Mouse (Mus musculus) adrenal gland, adult 8-10 months (tissue): Measurements from ENCODE around the gene Wwox. TPM values are rescaled to one million over a fixed set of nuclear protein-coding genes. Genes with fewer than 3 reads are reported as not detected.
"Not testable (repeated sequence)": the region's sequence is repeated elsewhere in the genome, so short reads cannot be mapped to it uniquely, and the experiment has no call there.

Experiments used
- DNase-seq: peaks from one replicate; pipeline ENCODE4 v3.0.0; 2022
- total RNA-seq, 4 experiments: library from RNA; stranded (reverse); gene quantifications; 2 replicates each; pipeline ENCODE4 v1.2.4; 2022

Gene Wwox
- total RNA-seq, 4 experiments from 2014 or later: 26.4 to 56.6 (median 35.7) TPM

DNA sequence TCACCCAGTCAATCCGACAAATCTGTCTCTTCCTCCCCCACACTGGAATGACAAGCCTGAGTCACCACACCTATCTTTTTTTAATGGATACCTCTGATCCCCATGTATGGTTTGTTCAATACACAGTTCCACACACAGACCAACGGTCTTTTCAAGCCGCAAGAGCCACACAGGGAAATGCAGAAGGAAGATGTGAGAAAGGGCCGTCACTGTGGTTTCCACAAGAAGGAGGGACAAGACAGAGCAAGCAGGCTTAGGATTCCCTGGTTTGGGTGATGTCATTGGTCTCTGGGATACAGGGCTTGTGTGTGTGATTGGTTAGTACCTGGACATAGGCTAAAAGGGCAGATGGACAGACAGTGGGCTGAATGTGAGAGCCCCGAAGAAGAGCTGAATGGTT is 371.0 kb downstream of the Wwox start:
- DNase-seq: no peak

DNA sequence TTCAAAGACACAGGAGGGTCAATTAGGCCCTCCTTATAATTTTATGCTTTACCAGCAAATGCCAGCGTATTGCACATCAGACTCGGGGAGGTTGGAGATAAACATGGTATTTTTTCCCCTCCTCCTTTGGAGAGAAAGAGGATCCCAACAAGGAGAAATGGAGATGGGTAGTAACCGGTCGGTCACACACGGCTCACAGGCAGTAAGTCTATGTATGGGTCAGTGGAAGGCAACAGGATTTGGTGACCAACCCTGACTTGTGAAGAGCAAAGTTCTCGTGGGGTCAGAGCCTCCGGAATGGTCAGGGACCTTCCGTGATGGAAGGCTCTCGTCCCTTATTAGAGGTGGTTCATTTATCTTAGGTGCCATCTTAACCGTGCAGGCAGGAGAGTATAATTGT is 374.4 kb downstream of the Wwox start:
- DNase-seq: no peak

DNA sequence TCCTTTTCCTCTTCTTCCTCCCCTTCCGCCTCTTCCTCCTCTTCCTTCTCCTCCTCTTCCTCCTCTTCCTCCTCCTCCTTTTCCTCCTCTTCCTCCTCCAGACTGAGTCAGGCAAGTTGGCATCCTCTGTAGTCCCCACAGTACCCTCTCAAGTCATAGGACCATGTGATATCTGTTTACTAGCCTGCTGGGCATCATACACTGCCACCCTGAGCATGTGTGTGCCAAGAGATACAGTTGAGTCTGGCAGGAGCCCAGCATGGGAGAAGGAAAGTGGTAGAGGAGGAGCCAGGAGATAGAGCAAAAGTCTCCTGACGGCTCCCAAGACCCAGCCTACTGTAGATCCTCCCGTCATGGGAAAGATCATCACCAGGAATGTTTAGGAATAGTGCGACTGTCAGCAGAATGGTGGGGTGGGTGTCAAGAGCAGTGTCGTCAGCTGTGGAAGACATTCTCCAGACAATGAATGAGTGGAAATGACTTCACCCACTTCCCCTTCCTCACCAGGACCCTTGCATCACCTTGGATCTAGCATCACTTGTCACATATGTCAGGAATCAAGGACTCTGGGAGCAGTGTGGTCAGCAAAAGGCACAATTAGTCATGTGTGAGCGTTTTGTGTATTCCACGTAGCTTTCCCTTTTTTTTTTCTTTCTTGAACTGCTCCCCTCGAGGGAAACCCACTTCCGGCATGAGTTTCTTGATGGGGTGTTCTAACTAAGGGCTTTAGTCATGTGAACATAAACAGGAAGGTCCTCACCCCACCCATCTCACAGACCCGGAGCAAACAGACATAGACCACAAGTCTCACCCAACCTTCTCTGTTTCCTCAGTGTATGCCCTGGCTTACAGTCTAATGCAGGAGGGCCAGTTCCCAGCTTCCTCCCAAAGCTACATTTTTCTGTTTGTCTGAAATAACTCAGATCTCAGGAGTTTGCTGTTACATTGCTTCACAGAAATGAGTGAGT is 375.6 kb downstream of the Wwox start:
- no peak for DNase-seq

DNA sequence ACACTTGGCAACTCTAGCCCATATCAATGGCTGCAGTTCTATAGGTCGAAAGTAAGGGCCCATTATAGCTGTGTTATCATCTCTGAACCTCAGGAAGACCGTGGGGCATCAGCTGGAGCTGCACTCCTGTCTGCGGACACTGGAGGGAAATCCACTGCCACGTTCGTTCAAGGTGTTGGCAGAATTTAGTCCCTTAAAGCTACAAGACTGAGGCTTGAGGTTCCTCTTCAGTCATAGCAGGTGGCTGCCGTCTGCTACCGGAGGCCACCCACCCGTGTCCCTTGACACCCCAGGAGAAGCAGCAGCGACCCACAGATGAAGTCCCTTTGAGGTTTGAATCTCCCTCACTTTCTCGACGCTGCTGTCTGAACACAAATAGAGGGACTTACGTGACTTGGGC is 376.9 kb downstream of the Wwox start:
- no peak for DNase-seq

DNA sequence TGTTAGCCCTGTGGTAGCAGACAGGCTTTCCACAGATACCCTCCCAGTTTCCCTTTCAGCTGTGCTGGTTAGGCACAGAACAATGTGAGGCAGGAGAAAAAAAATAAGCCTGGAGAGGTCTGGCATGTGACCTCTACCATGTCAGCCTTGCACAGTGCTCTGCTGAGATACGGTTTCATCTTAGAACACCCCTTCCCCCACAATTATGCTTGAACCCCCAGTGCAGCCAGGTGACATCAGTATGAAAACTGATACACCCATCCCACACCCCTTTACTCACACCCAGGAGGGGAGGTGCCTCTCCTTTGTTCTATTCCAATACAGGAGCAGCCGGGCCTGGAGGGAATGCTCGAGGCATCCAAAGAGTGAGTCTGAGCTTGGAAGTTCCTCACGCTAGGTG is 377.5 kb downstream of the Wwox start:
- no peak for DNase-seq

DNA sequence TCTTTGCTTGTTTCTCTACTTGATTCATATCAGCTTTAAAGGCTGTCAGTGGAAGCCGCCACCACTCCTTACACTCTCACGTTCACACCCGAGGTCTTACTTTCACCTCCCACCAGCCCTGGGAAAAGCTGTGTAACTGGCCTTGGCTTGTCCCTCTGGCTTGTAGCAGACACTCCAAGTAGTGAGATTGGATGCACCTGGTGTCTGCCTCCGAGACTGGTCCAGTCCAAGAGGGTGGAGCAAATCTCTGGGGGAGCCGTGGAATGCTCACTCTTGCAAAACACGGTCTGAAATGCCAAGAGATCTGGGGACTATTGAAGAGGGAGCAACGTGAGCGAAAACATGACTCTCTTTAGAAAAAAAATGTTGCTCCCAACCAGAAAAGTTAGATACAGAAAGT is 382.1 kb downstream of the Wwox start:
- DNase-seq: no peak

DNA sequence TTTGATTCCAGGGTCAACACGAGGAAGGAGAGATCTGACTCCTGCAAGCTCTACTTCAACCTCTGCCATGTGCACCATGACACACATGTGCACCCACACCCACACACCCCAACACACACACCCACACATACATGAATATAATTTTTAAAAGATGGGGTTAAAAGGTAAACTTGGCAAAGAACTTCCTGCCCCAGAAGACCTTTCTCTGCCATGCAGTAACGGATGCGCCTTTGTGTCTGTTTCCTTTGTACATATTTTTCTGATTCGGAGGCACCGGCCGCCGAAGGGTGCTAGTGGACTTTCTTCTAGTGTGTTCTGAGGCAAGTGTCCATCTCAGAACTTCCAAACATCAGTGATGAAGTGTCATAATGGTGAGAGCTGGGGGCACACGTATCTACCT is 386.0 kb downstream of the Wwox start:
- DNase-seq: no peak

DNA sequence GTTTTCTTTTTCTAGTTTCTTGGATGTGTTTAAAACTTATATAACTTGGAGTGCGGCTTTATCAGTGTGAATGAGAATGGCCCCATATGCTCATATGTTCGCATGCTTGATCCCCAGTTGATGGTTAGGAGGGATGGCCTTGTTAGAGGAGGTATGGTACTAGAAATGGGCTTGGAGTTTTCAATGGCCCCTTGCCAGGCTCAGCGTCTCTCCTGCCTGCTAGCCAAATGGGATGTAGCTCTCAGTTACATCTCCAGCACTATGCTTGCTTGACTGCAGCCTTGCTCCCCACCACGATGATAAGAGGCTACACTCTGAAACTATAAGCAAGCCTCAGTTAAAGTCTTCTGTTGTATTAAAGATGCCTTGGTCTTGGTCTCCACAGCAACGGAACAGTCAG is 387.5 kb downstream of the Wwox start:
- no peak for DNase-seq

DNA sequence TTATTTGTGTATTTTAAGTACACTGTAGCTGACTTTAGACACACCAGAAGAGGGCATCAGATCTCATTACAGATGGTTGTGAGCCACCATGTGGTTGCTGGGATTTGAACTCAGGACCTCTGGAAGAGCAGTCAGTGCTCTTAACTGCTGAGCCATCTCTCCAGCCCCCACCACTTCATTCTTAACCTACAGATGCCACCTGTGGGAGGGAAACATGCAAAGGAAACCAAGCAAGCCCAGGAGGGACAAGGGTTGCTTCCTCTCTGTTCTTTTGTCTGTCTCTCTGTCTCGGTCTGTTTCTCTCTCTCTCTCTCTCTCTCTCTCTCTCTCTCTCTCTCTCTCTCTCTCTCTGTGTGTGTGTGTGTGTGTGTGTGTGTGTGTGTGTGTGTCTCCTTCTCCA is 388.4 kb downstream of the Wwox start:
- DNase-seq: not testable (repeated sequence)

DNA sequence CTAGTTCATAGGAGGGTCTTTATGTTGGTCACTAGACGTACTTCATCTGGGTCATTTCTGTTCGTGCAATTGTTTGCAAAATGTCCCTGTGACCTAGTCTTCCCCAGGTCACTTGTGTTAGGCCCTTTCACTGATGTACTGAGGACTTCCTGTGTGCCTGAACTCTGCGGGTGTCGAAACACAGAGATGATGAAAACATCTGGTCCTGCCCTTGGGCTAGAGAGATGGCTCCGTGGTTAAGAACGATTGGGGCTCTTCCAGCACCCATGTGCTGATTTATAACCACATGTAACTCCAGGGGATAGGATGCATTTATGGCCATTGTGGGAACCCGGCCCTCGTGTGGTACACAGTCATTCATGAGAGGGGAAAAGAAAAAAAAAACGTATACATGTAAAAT is 392.1 kb downstream of the Wwox start:
- no peak for DNase-seq

DNA sequence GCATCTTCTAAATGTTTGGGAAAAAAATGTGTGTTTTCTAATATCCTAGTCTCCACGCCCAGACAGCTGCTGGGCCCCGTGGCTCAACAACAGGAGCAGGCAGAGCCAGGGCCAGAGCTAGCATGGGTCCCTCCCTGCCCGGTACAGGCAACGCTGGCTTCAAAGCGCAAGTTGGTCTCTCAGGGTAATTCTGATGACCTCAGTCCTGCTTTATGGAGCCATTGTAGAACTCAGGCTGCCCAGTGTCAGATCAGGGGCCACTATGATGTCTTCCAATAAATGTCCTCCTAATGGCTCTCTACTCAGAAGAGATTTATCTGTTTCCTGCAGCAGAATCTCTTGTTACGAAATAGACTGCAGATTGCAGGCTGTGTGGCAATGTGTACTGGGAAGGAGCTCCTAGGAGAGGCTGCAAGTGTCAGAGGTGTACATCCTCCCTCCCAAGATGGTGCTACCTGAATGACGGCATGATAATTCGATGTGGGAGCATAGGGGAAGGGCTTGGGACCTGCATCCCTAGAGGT is 392.9 kb downstream of the Wwox start:
- no peak for DNase-seq

DNA sequence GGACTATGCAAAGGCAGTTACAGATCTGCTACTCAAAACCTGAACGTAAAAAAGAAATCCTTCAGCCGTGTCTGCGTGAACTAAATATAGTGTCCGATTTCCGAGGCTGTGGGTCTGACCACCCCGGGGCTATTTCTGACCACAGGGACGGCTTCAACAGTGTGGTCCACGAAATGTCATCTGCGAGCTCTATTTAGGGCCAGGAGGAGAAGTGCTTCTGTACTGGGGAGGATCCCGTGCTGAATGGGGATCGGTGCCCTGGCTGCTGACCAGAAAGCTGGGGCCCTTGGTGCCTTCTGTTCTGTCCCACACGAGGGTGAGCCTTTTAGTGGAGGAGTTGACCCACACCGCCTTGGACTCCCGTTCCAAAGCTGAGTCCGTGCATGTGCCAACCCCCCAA is 395.3 kb downstream of the Wwox start:
- no peak for DNase-seq

DNA sequence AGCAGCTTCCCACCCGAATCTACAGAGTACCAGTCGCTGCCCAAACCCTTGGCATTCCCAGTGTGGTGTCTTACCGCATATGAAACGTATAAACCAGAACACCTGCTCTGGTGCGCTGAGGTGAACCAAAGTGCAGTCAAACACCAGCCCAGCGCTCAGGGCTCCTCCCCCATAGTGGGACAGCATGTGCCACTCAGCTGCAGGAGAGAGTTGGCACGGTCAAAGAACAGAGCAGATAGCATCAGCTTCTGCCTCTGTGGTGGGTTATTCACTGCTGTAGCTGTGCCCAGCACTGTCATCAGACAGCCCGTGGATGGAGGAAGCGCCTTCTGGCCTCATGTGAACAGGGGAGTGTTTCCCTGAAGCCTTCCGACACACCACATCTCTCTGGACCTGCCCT is 400.5 kb downstream of the Wwox start:
- DNase-seq: no peak

DNA sequence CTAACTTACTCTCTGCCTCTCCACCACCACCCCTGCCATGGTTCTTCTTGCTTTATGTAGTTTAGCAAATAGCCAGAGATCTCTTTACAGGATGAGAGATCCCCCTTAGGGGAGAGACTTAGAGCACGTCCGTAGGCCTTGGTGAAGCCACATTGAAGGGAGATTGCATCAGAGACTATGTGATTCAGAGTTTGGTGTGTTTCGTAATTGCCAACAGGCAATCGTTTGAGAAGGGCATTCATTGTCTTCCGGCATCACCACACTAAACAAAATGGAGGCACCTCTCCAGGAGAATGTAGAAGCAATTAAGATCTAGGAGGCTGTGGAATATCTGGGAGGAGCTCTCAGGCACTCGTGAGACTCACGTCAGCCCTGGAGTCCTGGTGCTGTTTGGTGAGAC is 408.2 kb downstream of the Wwox start:
- DNase-seq: peak; percentile 10

DNA sequence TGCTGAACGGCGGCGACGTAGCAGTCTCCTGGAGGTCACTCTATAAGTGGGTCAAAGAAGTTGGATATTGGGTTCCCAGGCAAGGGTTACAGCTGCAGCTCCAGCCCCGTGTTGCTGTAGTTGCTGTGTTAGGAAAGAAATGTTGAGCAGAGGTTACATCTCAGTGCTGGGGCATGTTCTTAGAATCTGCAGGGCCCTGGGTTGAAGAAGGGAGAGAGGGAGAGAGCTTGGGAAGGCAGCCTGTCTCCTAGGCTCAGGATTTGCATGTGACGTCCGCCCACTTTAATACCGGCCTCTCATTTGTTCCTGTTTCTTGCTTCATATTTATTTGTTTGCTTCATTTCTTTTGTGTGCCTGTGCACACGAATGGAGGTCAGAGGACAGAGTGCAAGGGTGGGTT is 410.0 kb downstream of the Wwox start:
- no peak for DNase-seq

DNA sequence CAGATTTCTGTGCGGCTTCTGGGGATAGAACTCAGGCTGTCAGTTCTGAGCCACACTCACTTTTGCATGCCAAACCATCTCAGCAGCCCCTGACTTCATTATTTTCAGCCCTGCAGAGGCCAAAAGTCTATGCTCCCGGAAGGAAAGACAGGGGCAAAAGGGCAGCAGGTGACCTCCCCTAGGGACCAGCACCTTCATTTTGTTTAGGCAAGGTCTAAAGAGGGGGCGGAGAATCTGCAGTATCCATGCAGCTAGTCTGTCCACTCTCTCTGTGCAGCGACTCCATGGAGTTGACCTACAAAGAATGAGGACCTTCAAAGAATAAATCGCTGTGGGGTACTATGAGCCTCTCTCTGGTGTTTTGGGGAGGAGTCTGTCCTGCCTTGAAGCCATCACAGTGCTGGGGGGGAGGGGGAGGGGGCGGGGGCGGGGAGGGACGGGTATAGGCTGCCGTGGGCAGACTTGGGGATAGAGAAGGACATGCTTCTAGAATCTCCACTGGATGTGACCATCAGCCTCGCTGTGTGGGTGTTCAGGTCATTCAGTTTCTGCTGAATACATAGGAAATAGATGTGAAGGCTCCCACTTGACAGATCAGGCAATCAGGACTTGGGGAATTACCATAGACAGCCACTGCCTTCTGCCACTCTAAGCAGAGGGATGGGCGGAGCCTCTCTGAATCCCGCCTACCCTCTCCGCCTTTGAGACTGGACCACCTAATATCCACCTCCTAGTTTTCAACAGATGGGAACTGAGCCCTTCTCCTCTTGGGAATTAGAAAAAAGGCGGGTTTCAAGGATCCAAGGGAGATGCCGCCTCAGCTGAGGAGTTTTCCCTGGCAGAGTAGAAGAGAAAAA is 410.8 kb downstream of the Wwox start:
- no peak for DNase-seq

DNA sequence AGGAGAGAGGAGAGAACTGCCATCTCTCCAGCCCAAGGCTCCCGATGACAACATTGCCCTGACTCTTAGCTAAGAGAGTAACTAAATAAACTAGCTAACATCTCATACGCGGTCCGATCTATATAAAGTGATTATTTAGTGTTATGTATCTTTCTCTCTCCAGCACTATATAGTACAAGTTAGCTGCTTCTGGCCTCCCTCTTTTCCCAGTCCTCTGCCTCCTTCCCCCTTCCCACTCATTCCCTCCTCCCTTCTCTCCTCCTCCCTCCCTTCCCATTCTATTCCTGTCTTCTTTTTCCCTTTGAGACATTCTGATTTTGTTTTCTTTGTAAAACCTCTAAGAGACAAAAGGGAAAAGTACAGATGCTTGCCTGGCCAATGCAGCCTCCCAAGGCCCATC is 414.3 kb downstream of the Wwox start:
- DNase-seq: no peak

DNA sequence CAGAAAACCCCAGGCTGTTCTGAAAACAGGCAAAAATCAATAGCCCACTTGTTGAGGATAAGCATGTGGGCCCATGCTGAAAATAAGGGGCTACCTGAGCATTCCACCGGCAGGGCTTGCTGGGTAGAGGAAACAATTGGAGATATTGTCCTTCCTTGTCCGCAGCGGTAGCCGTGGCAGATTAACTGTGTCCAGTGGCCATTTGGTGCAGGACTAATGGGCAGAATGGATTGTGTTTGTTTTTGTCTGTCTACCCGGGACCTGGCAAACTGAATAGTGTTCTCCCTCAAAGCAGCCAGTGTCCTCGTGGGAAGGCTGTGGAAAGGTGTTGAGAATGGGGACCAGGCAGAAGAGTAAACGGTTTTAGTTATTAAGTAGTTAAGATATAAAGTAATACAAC is 416.4 kb downstream of the Wwox start:
- no peak for DNase-seq

DNA sequence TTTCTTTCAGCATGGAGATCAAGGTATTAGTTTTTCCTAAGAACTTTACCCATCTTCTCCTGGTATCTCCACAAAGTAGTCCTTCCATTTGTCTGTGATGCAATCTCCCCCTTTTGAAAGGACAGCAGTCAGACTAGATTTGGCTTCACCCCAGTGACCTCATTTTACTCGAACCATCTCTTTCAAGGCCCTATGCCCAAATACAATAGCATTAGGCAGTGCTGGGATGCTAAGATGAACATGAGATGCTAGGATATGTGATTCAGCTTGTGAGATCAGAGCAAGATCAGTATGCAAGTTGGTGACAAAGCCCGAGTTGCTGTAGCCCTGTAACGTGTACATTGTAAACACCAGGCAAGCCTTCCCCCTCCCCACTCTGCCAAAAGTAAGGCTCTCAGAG is 426.5 kb downstream of the Wwox start:
- no peak for DNase-seq

DNA sequence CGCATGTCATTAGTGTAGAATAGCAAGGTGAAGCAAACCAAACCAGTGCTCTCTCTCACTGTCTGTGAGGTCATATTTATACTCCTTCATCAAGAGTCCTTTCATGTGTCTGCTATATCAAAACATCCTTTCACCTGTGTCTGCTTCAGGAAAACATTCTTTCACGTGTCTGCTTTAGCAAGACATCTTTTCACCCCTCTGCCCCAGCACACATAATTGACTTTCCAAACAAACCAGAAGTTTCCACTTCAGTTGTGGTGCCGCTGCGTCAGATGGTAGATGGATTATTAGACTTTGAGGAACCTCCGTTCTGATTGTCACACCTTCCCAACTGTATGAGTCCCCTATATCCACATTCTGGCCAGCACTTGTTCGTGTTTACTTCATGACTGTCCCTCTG is 429.9 kb downstream of the Wwox start:
- DNase-seq: no peak

DNA sequence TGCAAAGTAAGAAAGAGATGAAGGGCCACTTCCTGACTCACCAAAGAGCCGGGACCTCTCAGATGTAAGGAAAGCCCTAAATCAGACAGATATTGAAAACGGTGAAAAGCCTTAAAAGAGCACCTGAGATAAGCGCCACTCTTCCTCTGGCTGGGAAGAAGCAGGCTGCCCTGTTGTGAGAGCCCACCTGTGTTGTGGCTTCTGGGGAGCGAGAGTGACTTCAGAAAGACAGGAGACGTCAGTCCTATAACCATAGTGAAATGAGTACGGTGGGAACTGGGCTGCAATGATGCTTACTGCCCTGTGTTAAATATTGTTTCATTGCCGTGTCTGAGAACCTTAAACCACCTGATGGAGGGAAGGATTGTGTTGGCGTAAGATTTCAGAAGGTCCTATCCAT is 431.0 kb downstream of the Wwox start:
- no peak for DNase-seq

DNA sequence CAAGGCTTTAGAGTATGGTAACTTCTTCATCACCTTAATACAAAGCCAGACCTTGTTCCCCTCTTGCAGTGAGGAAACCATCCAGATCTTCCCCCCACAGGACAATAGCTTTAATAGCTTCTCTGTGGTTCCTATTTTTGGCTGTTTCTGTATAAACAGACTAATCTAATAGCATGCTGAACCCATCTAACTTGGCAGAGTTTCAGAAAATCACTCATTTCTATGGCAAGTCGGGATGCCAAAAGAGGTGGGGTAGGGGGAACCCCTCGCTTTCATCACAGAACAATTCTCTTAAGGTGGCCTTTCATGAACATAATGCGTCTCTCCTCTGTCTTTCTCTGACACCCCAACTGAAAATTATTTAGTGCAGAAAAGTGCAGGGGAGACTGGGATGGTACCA is 433.0 kb downstream of the Wwox start:
- DNase-seq: no peak

DNA sequence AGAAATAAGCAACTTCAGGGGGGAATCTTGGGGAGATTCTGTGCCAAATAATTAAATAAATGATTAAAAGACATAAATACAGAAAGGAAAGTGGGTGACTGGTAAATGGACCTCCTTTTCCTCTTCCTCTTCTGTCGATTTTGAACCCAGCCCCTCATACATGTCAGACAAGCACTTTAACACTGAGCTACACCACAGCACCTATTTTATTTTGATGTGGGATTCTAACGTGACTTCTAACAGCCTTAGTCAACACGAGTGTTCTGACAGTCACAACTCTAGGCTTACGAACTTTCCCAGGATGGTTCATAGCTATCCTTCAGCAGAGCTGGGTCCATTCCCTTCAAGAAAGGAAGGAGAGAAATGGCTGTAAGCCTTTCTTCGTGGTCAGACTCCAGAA is 435.7 kb downstream of the Wwox start:
- DNase-seq: no peak
